Mouse (Mus musculus): Measurements from ENCODE around the gene Ap3d1. TPM values are rescaled to one million over a fixed set of nuclear protein-coding genes. Genes with fewer than 3 reads are reported as not detected.

The Ap3d1 gene
- polyA plus RNA-seq (2012; ENCODE audit: low replicate concordance), result 30.9 and 34.8 TPM in 2 replicates

GRCm38 (mm10) chr10:80742180-80742978, at the start of gene Ap3d1:
Ap3d1 (minus strand) TSS chr10:80742264.

GRCm38 (mm10) chr10:80754594-80755290, 12.7 kb upstream of the Ap3d1 start, which contains the start of gene Dot1l:
Dot1l (plus strand) TSS chr10:80755206.

DNA sequence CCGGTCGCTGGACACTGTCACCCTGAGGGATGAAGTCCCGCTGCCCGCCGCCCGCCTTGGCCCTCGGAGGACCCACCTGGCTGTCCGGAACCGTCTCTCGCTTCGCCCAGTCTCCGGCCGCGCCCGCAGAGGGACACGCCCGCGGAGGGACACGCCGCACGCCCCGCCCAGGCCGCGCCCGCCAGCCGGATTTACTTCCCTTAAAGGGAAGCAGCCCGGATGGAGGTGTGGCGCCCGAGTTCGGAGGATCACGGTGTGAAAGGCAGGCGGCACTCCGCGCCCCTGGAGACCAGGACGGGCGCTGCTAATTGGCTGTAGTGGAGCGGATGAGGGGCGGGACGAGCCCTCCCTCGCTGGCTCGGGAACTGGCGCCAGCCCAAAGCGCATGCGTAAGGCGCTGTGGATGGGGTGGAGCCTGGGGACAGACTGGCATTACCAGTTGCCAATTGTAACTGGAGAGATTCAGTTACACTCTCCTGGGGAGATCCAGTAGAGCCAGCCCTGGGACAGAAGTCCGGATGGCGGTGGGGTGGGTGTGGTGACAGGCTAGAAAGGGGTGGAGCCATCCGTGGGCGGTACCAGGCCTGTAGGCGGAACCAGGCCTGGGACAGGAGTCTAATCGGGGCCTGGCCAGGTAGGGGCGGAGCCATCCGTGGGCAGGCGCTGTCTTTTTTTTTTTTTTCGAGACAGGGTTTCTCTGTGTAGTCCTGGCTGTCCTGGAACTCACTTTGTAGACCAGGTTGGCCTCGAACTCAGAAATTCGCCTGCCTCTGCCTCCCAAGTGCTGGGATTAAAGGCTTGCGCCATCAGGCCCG, 40.1 kb downstream of the Ap3d1 start, which contains the start of the genes Mob3a and Izumo4:
TSS of gene Mob3a (minus strand) at position 257 of the 815 bp plus-strand sequence.
TSS of gene Izumo4 (plus strand) at position 464 of the 815 bp plus-strand sequence.

DNA sequence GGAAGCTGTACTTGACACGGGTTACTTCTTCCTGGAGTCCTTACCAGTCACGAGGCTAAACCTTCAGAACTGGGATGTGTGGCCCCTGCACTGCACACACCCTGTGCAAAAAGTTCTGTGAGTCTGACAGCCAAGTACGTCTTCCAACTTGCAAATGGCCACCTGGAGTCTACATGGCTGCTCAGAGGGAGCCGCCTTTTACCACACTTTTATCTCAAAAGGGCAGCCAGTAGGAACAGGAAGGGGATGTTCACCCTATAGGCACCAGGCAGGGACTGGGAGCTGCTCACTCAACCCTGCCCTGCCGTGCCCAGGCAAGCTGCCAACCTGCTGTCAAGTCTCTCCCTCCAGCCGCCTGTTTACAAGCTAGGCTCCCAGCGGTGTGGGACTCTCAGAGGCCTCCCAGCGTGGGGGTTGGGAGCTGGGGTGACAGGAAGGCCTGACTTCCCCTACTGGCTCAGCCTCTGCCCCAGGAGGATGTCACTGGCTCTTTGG, 64.1 kb downstream of the Ap3d1 start, which contains the start of gene Mknk2:
TSS of gene Mknk2 (minus strand) at position 171 of the 495 bp plus-strand sequence.

Other genes starting within 250 kb of the Ap3d1 start
- not detected in 2 replicates for gene Onecut3, start 247.4 kb downstream of the Ap3d1 start, polyA plus RNA-seq (2012; ENCODE audit: low replicate concordance)
- gene Atp8b3, start 203.1 kb downstream of the Ap3d1 start, polyA plus RNA-seq (2012; ENCODE audit: low replicate concordance), result not detected in 2 replicates
- 189 and 285 TPM in 2 replicates for gene Rexo1, start 180.7 kb downstream of the Ap3d1 start, polyA plus RNA-seq (2012; ENCODE audit: low replicate concordance)
- 191 and 227 TPM in 2 replicates for gene Klf16, start 164.9 kb downstream of the Ap3d1 start, polyA plus RNA-seq (2012; ENCODE audit: low replicate concordance)
- 634 and 1,312 TPM in 2 replicates for gene Abhd17a, start 151.9 kb downstream of the Ap3d1 start, polyA plus RNA-seq (2012; ENCODE audit: low replicate concordance)
- 82.3 and 112 TPM in 2 replicates for gene Scamp4, start 139.4 kb downstream of the Ap3d1 start, polyA plus RNA-seq (2012; ENCODE audit: low replicate concordance)
- gene Adat3, start 139.4 kb downstream of the Ap3d1 start, polyA plus RNA-seq (2012; ENCODE audit: low replicate concordance), result 31.5 and 42.1 TPM in 2 replicates
- gene Gm49322, start 136.2 kb downstream of the Ap3d1 start, polyA plus RNA-seq (2012; ENCODE audit: low replicate concordance), result 1.0 and 3.8 TPM in 2 replicates
- gene Csnk1g2, start 119.4 kb downstream of the Ap3d1 start, polyA plus RNA-seq (2012; ENCODE audit: low replicate concordance), result 465 and 492 TPM in 2 replicates
- 22.7 and 32.6 TPM in 2 replicates for gene Btbd2, start 85.2 kb downstream of the Ap3d1 start, polyA plus RNA-seq (2012; ENCODE audit: low replicate concordance)
- 655 and 955 TPM in 2 replicates for gene Mknk2, start 64.2 kb downstream of the Ap3d1 start, polyA plus RNA-seq (2012; ENCODE audit: low replicate concordance)
- gene Mob3a, start 40.3 kb downstream of the Ap3d1 start, polyA plus RNA-seq (2012; ENCODE audit: low replicate concordance), result 20.5 and 25.8 TPM in 2 replicates
- 8.8 and 12.5 TPM in 2 replicates for gene Izumo4, start 40.1 kb downstream of the Ap3d1 start, polyA plus RNA-seq (2012; ENCODE audit: low replicate concordance)
- 210 and 242 TPM in 2 replicates for gene Dot1l, start 12.9 kb upstream of the Ap3d1 start, polyA plus RNA-seq (2012; ENCODE audit: low replicate concordance)
- gene Sf3a2, start 55.9 kb upstream of the Ap3d1 start, polyA plus RNA-seq (2012; ENCODE audit: low replicate concordance), result 1,203 and 1,963 TPM in 2 replicates
- 158 and 168 TPM in 2 replicates for gene Plekhj1, start 56.4 kb upstream of the Ap3d1 start, polyA plus RNA-seq (2012; ENCODE audit: low replicate concordance)
- gene Amh, start 63.0 kb upstream of the Ap3d1 start, polyA plus RNA-seq (2012; ENCODE audit: low replicate concordance), result 1.6 and 3.6 TPM in 2 replicates
- not detected in 2 replicates for gene Jsrp1, start 71.2 kb upstream of the Ap3d1 start, polyA plus RNA-seq (2012; ENCODE audit: low replicate concordance)
- 1,955 and 2,032 TPM in 2 replicates for gene Oaz1, start 84.4 kb upstream of the Ap3d1 start, polyA plus RNA-seq (2012; ENCODE audit: low replicate concordance)
- gene Lingo3, start 101.8 kb upstream of the Ap3d1 start, polyA plus RNA-seq (2012; ENCODE audit: low replicate concordance), result 0.27 and 0.65 TPM in 2 replicates
- gene Lsm7, start 112.9 kb upstream of the Ap3d1 start, polyA plus RNA-seq (2012; ENCODE audit: low replicate concordance), result 82.8 and 101 TPM in 2 replicates
- gene Sppl2b, start 113.0 kb upstream of the Ap3d1 start, polyA plus RNA-seq (2012; ENCODE audit: low replicate concordance), result 289 and 463 TPM in 2 replicates
- 0.36 and 1.6 TPM in 2 replicates for gene Tmprss9, start 129.6 kb upstream of the Ap3d1 start, polyA plus RNA-seq (2012; ENCODE audit: low replicate concordance)
- 135 and 264 TPM in 2 replicates for gene Timm13, start 158.7 kb upstream of the Ap3d1 start, polyA plus RNA-seq (2012; ENCODE audit: low replicate concordance)
- gene Lmnb2, start 176.0 kb upstream of the Ap3d1 start, polyA plus RNA-seq (2012; ENCODE audit: low replicate concordance), result 5.7 and 6.6 TPM in 2 replicates
- gene Gadd45b, start 187.8 kb upstream of the Ap3d1 start, polyA plus RNA-seq (2012; ENCODE audit: low replicate concordance), result 5.7 and 9.6 TPM in 2 replicates

Measured in leukemia stem cell, adult 10-12 weeks (primary cell).